Mouse (Mus musculus): ENCODE measurements around the gene Grsf1. TPM values are rescaled to one million over a fixed set of nuclear protein-coding genes. Genes with fewer than 3 reads are reported as not detected.

Gene Grsf1
- polyA plus RNA-seq, 1 experiment from 2014 or later: 68.2 TPM

GRCm38 (mm10) chr5:88616988-88617387, 59.0 kb downstream of the Grsf1 start:
- no peak for ATAC-seq (ENCODE audit: insufficient number of reproducible peaks, insufficient read depth, low FRiP score, low TSS enrichment)
- H3K9me3 ChIP-seq: no peaks in the 10 kb centered on the region
- H3K4me1 ChIP-seq: no peaks in the 10 kb centered on the region
- peaks cover 35% of the 10 kb centered on the region for H3K36me3 ChIP-seq
- no peak overlapping the region for H3K27ac ChIP-seq
- no peak overlapping the region for H3K4me3 ChIP-seq
- no peaks in the 10 kb centered on the region for H3K27me3 ChIP-seq
- H3K4me2 ChIP-seq (replicated peaks): no peak overlapping the region
- 84% methylated on average over 4 of the region's 4 CpGs for WGBS
- no peak overlapping the region for H3K9ac ChIP-seq

- H3K36me3 ChIP-seq: peaks cover 24% of the 10 kb centered on the region
- no peak overlapping the region; the same call in 1 of the 2 replicates for H3K9ac ChIP-seq
- H3K4me1 ChIP-seq: no peaks in the 10 kb centered on the region
- no peak overlapping the region for H3K27ac ChIP-seq
- H3K27me3 ChIP-seq: no peaks in the 10 kb centered on the region
- no peak overlapping the region for H3K4me2 ChIP-seq (replicated peaks)
- no peak for ATAC-seq (ENCODE audit: insufficient number of reproducible peaks, insufficient read depth, low FRiP score, low TSS enrichment)
- 81% methylated on average over 1 of the region's 1 CpGs for WGBS
- no peak overlapping the region for H3K4me3 ChIP-seq
- no peaks in the 10 kb centered on the region for H3K9me3 ChIP-seq
These were observed 61.8 kb downstream of the Grsf1 start for GRCm38 (mm10) chr5:88614129-88614528.

Other genes starting within 250 kb of the Grsf1 start
- 0.90 and 1.4 TPM in 2 replicates for gene Ambn, start 220.2 kb downstream of the Grsf1 start, polyA plus RNA-seq (2016; fragmentation: Nextera tagmentation; extraction: Ambion mirVana)
- 0.04 TPM in 1 of 2 replicates, not detected in the other for gene Enam, start 188.2 kb downstream of the Grsf1 start, polyA plus RNA-seq (2016; fragmentation: Nextera tagmentation; extraction: Ambion mirVana)
- 0.23 and 0.27 TPM in 2 replicates for gene Jchain, start 148.3 kb downstream of the Grsf1 start, polyA plus RNA-seq (2016; fragmentation: Nextera tagmentation; extraction: Ambion mirVana)
- 65.0 and 76.6 TPM in 2 replicates for gene Utp3, start 121.7 kb downstream of the Grsf1 start, polyA plus RNA-seq (2016; fragmentation: Nextera tagmentation; extraction: Ambion mirVana)
- gene Rufy3, start 111.1 kb downstream of the Grsf1 start, polyA plus RNA-seq (2016; fragmentation: Nextera tagmentation; extraction: Ambion mirVana): 31.6 and 40.2 TPM in 2 replicates
- gene Mob1b, start 44.7 kb upstream of the Grsf1 start, polyA plus RNA-seq (2016; fragmentation: Nextera tagmentation; extraction: Ambion mirVana): 11.8 and 13.7 TPM in 2 replicates
- 63.6 and 66.9 TPM in 2 replicates for gene Dck, start 88.8 kb upstream of the Grsf1 start, polyA plus RNA-seq (2016; fragmentation: Nextera tagmentation; extraction: Ambion mirVana)
- gene Slc4a4, start 210.6 kb upstream of the Grsf1 start, polyA plus RNA-seq (2016; fragmentation: Nextera tagmentation; extraction: Ambion mirVana): 2.8 and 4.6 TPM in 2 replicates

Measured in embryonic facial prominence, embryonic 12.5 days (tissue).